Mouse (Mus musculus) erythroblast, embryonic 14.5 days (primary cell): ENCODE data around the gene Fam187a. TPM values are rescaled to one million over a fixed set of nuclear protein-coding genes. Genes with fewer than 3 reads are reported as not detected.

Experiments
- H3K27me3 ChIP-seq: 2 replicates; pipeline ENCODE4 v1.6.1; 2012; ENCODE audit warnings: inconsistent platforms; ENCODE audit not compliant: control insufficient read depth
- H3K36me3 ChIP-seq: 2 replicates; pipeline ENCODE4 v1.6.1; 2012; ENCODE audit warnings: mild to moderate bottlenecking, inconsistent platforms; ENCODE audit not compliant: control insufficient read depth
- H3K4me1 ChIP-seq: 2 replicates; pipeline ENCODE4 v1.6.1; 2012; ENCODE audit warnings: inconsistent platforms; ENCODE audit not compliant: control insufficient read depth
- H3K4me3 ChIP-seq: replicated peaks from 2 replicates; pipeline ENCODE3; 2012; ENCODE audit warnings: moderate library complexity, mild to moderate bottlenecking, inconsistent platforms
- H3K9me3 ChIP-seq: 2 replicates; pipeline ENCODE4 v1.6.1; 2012; ENCODE audit warnings: low read length, inconsistent platforms, mixed read lengths; ENCODE audit not compliant: control insufficient read depth
- GATA1 ChIP-seq: IDR thresholded peaks from 2 replicates; pipeline ENCODE4 v1.6.1; 2012; ENCODE audit warnings: low read length, inconsistent platforms, mixed read lengths
- TAL1 ChIP-seq: IDR thresholded peaks from 3 replicates; pipeline ENCODE4 v1.6.1; 2012; ENCODE audit warnings: low read length, inconsistent platforms, mixed read lengths
- polyA plus RNA-seq: library from polyadenylated mRNA; stranded (reverse); fragments of >175 nt; gene quantifications from 2 replicates; pipeline ENCODE4 v1.2.3, GENCODE M21; 2012

Fam187a gene
- polyA plus RNA-seq, 1 experiment, result not detected

GRCm38 (mm10) chr11:102858951-102859350 is 26.0 kb upstream of the Fam187a start:
- Histone ChIP-seq H3K9me3 (no peaks in the 10 kb centered on the region), H3K27me3 (no peaks in the 10 kb centered on the region), H3K4me1 (no peaks in the 10 kb centered on the region), H3K36me3 (peaks cover 99% of the 10 kb centered on the region), H3K4me3 (no peak overlapping the region)
- TF ChIP-seq TAL1 (no peak), GATA1 (no peak)

- Histone ChIP-seq H3K4me3 (no peak overlapping the region), H3K27me3 (no peaks in the 10 kb centered on the region), H3K9me3 (no peaks in the 10 kb centered on the region), H3K36me3 (peaks cover 99% of the 10 kb centered on the region), H3K4me1 (no peaks in the 10 kb centered on the region)
- TF ChIP-seq TAL1, result no peak
- no peak for TF ChIP-seq GATA1
These were observed 25.0 kb upstream of the Fam187a start for GRCm38 (mm10) chr11:102859933-102860332.

DNA sequence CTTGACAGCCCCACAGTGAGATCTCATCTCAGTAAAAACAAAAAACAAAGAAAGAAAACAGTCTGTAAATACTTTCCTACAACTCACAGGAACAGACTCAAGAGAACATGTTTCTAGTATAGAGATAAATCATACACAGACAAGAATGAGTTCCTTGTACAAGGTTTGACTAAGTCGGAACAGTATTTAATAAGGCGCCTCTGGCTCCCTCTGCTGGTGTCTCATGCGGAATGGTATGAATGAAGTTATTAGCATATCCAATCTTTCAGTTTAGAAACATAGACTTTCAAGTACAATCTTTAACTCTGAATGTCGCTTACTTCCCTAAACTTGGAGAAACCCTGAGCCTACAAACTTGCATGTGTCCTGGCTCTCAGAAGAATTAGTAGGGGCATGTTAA is 20.7 kb upstream of the Fam187a start:
- TF ChIP-seq GATA1 (no peak), TAL1 (no peak)
- no peaks in the 10 kb centered on the region for H3K4me1 ChIP-seq
- H3K27me3 ChIP-seq, result no peaks in the 10 kb centered on the region
- H3K9me3 ChIP-seq, result no peaks in the 10 kb centered on the region
- H3K36me3 ChIP-seq, result peaks cover 98% of the 10 kb centered on the region
- H3K4me3 ChIP-seq, result no peak overlapping the region

- TF ChIP-seq GATA1 (no peak), TAL1 (no peak)
- Histone ChIP-seq H3K4me1 (peaks cover 14% of the 10 kb centered on the region), H3K36me3 (peaks cover 85% of the 10 kb centered on the region), H3K27me3 (no peaks in the 10 kb centered on the region), H3K9me3 (no peaks in the 10 kb centered on the region), H3K4me3 (no peak overlapping the region)
These were observed 10.1 kb upstream of the Fam187a start for GRCm38 (mm10) chr11:102874801-102875334.

DNA sequence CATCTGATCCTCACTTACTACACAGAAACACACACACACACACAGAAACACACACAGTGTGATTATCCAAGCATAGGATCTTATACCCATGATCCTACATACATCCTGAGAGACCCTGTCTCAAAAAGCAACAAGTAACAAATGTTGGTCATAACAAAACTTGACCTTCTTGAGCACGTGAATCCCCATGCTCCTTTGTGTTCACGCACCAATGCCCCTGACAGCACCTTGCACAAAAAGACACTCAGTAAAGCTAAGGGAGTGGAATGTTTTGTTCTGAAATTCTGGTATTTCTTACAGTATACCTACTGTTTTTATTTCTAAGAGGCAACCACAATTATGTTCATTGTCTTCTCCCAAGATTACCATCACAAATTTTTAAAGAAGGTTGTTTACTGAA is 5.4 kb upstream of the Fam187a start:
- TF ChIP-seq GATA1 (no peak), TAL1 (no peak)
- no peaks in the 10 kb centered on the region for H3K9me3 ChIP-seq

DNA sequence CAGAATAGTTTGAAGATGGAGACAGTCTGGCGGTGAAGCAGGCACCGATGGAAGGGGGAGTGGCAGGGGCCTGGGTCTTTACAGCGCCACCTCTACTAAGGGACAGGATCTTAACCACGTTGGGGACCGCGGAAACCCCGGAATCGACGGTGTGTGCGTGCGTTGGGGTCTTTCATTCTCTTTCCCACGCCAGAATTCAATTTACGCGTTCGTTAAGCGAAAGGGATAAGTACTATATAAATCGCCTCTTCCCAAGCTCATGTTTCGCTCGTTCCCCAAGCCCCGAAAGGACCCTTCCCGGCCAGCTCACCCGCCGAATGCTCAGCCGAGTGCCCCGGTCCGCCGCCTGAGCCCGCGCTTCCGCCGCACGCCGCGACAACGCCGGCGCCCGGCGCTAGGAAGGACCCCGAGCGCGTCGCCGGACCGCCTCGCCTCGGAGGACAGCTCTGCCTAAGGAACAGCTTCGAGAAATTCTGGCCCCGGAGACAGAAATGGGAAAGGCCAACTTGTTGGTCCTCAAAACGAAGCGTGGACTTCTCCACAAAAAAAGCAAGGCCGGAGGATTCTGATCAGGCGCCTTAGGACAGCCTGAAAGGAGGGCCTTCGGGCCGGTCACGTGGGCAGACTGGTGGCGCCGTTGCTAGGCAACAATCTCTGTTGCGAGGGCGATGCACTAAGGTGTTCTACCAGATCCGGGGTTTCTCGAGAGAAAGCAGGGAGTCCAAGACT is 4.2 kb upstream of the Fam187a start, which contains the start of the genes Eftud2 and Ccdc103:
Gene Eftud2 (minus strand): TSS at position 401 of the 729 bp plus-strand sequence.
Gene Ccdc103 (plus strand): TSS at position 620 of the 729 bp plus-strand sequence.
- TF ChIP-seq GATA1 (peak; percentile 91), TAL1 (no peak)
- Histone ChIP-seq H3K4me1 (peaks cover 62% of the 10 kb centered on the region), H3K9me3 (no peaks in the 10 kb centered on the region), H3K4me3 (peak within 1 kb of the TSS; percentile 88), H3K27me3 (peaks cover 18% of the 10 kb centered on the region), H3K36me3 (peaks cover 39% of the 10 kb centered on the region)

More for the DNA sequence above, 5.4 kb upstream of the Fam187a start:
- peak overlapping the region; percentile 88 for H3K4me3 ChIP-seq
- peaks cover 47% of the 10 kb centered on the region for H3K36me3 ChIP-seq
- H3K27me3 ChIP-seq, result peaks cover 17% of the 10 kb centered on the region
- peaks cover 50% of the 10 kb centered on the region for H3K4me1 ChIP-seq

DNA sequence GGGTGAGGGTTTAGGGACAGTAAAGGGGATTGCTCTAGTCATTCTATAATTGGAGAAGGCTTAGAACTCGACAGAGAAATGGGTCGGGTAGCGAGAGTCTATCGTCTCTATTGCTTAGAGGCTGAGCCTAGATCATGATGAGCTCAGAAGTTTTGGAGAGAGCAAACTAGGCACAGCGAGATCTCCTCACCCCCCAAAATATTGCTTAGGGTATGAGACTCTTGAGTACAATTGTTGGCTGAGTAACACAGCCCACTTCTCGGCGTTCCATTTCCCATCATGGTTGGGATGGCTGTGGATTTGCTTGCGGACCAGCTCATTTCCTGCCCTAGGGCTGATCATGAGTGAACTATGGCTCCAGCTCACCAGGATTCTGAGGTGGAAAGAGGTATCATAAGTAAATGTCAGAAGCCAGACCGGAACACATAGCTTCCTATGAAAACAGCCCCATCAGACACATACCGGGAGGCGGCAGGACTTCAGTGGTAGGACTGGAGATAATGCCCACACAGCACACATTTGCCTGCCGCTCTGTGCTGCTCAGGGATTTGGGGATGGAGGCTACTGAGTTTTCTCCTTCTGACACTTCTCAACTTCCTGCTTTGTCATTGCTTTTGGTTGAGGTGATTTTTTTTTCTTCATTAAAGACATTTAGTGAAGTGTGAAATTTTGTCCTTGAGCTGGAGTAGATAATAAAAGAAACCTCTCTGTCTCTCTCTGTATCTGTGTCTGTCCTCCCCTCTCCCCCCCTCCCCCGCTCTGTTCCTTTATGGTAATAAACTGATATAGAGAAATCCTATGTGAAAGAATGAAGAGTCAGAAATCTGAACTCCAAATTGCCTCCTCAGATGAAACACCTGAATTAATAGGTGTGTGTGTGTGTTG is 3.4 kb upstream of the Fam187a start:
- Histone ChIP-seq H3K9me3 (no peaks in the 10 kb centered on the region), H3K4me1 (peaks cover 63% of the 10 kb centered on the region), H3K36me3 (peaks cover 39% of the 10 kb centered on the region), H3K27me3 (peaks cover 25% of the 10 kb centered on the region), H3K4me3 (peak overlapping the region; percentile 88)
- no peak for TF ChIP-seq TAL1
- no peak for TF ChIP-seq GATA1

- Histone ChIP-seq H3K4me3 (no peak overlapping the region), H3K4me1 (peaks cover 59% of the 10 kb centered on the region), H3K36me3 (peaks cover 52% of the 10 kb centered on the region), H3K9me3 (no peaks in the 10 kb centered on the region), H3K27me3 (peaks cover 40% of the 10 kb centered on the region)
- TF ChIP-seq GATA1 (no peak), TAL1 (no peak)
These were observed 2.5 kb downstream of the Fam187a start for GRCm38 (mm10) chr11:102887433-102887832.

- peaks cover 36% of the 10 kb centered on the region for H3K27me3 ChIP-seq
- no peaks in the 10 kb centered on the region for H3K9me3 ChIP-seq
- H3K4me3 ChIP-seq, result no peak overlapping the region
- H3K36me3 ChIP-seq, result peaks cover 59% of the 10 kb centered on the region
- no peak for TF ChIP-seq GATA1
- TF ChIP-seq TAL1, result no peak
- peaks cover 61% of the 10 kb centered on the region for H3K4me1 ChIP-seq
These were observed 3.2 kb downstream of the Fam187a start for GRCm38 (mm10) chr11:102888135-102888534.
